In genomic region chr8:54660675-54661074, GRCm38 (mm10) we compare ENCODE assay signal across 10 mouse cellular contexts.
DNase-seq lines count a peak whose midpoint lies in the region; ATAC-seq and TF ChIP-seq lines count a peak whose summit lies in the region.
"Had no signal": no experiment of that assay in that cellular context is flagged by ENCODE, and none has a peak within 500 bp of the region (broad histone marks: within the 10 kb centered on the region; RNA-seq: fewer than 3 reads in every experiment).

No protein-coding gene starts in this region.

- no peaks in the 10 kb centered on the region for H3K36me3 ChIP-seq in embryonic facial prominence, embryonic 11.5 days (replicated peaks; ENCODE audit: control insufficient read depth, insufficient read depth, low read depth, low read length)
- H3K36me3 ChIP-seq in stomach, postnatal 0 days (ENCODE audit: control insufficient read depth, insufficient read depth, low read length), result no peaks in the 10 kb centered on the region
- H3K36me3 ChIP-seq: embryonic facial prominence, embryonic 15.5 days had no signal

- no peaks in the 10 kb centered on the region for H3K27me3 ChIP-seq in embryonic facial prominence, embryonic 11.5 days (ENCODE audit: control insufficient read depth, insufficient read depth, low read length)
- H3K27me3 ChIP-seq in stomach, postnatal 0 days (ENCODE audit: control insufficient read depth, insufficient read depth, low read length), result no peaks in the 10 kb centered on the region
- H3K27me3 ChIP-seq: embryonic facial prominence, embryonic 15.5 days had no signal

- H3K4me1 ChIP-seq in embryonic facial prominence, embryonic 11.5 days (ENCODE audit: control insufficient read depth, insufficient read depth, low read length), result no peaks in the 10 kb centered on the region
- no peaks in the 10 kb centered on the region for H3K4me1 ChIP-seq in stomach, postnatal 0 days (replicated peaks; ENCODE audit: control insufficient read depth, insufficient read depth)
- H3K4me1 ChIP-seq: embryonic facial prominence, embryonic 15.5 days had no signal

- TF ChIP-seq CTCF in stomach, postnatal 0 days (IDR thresholded peaks at IDR 0.05; ENCODE audit: low read depth), result peak; percentile 83

- ATAC-seq in embryonic facial prominence, embryonic 11.5 days (replicated peaks; ENCODE audit: insufficient number of reproducible peaks, low FRiP score, low TSS enrichment, low read depth), result no peak
- peak; percentile 89 to 96 for ATAC-seq in hematopoietic stem cell, adult 5-6 weeks (replicated peaks in 1 of 2; ENCODE audit: insufficient read depth in 1 of 2, low FRiP score in 2 of 2, low TSS enrichment in 1 of 2, low read depth in 1 of 2, poor library complexity in 2 of 2, severe bottlenecking in 2 of 2)
- peak; percentile 47; the same call in 1 of the 2 replicates for ATAC-seq in megakaryocyte, adult 5-6 weeks (ENCODE audit: poor library complexity, severe bottlenecking)
- no peak for ATAC-seq in stomach, postnatal 0 days (ENCODE audit: low FRiP score, low TSS enrichment)

- no peak overlapping the region for H3K27ac ChIP-seq in embryonic facial prominence, embryonic 11.5 days (replicated peaks; ENCODE audit: low read depth, low read length)
- no peak overlapping the region for H3K27ac ChIP-seq in stomach, postnatal 0 days (replicated peaks)
- H3K27ac ChIP-seq: embryonic facial prominence, embryonic 15.5 days had no signal

- no peaks in the 10 kb centered on the region for H3K9me3 ChIP-seq in embryonic facial prominence, embryonic 11.5 days (replicated peaks; ENCODE audit: control insufficient read depth, low read length)
- no peaks in the 10 kb centered on the region for H3K9me3 ChIP-seq in stomach, postnatal 0 days (ENCODE audit: control insufficient read depth, low read length)
- H3K9me3 ChIP-seq: embryonic facial prominence, embryonic 15.5 days had no signal

- H3K4me3 ChIP-seq in embryonic facial prominence, embryonic 11.5 days (ENCODE audit: low read depth, low read length), result no peak overlapping the region
- no peak overlapping the region for H3K4me3 ChIP-seq in stomach, postnatal 0 days (ENCODE audit: low read depth, low read length)
- H3K4me3 ChIP-seq: embryonic facial prominence, embryonic 15.5 days; myocyte had no signal

- peak; percentile 9 to 19 for DNase-seq in spleen, postnatal 36 days (ENCODE audit: low spot score in 2 of 2)
- no peak for DNase-seq in spleen, adult 12 weeks (ENCODE audit: low spot score)
- DNase-seq in adrenal gland, postnatal 25 days, result peak; percentile 26
- peak; percentile 69 for DNase-seq in embryonic facial prominence, embryonic 11.5 days (ENCODE audit: low spot score)
- DNase-seq in layer of hippocampus, postnatal 10 days (ENCODE audit: low spot score in 2 of 2), result peak; percentile 60 to 63
- peak; percentile 22 for DNase-seq in stomach, postnatal 0 days (ENCODE audit: low spot score)

- no peak for TF ChIP-seq EP300 in stomach, postnatal 0 days (optimal IDR thresholded peaks at IDR 0.05)

- WGBS in embryonic facial prominence, embryonic 11.5 days, result 31% methylated on average over 5 of the region's 5 CpGs
- WGBS in stomach, postnatal 0 days, result 30% methylated on average over 5 of the region's 5 CpGs

- H3K9ac ChIP-seq in embryonic facial prominence, embryonic 11.5 days (replicated peaks; ENCODE audit: low read length), result no peak overlapping the region
- H3K9ac ChIP-seq in stomach, postnatal 0 days (ENCODE audit: low read length), result no peak overlapping the region
- H3K9ac ChIP-seq: embryonic facial prominence, embryonic 15.5 days had no signal

- no peak overlapping the region for H3K4me2 ChIP-seq in embryonic facial prominence, embryonic 11.5 days (ENCODE audit: low read depth, low read length)
- no peak overlapping the region for H3K4me2 ChIP-seq in stomach, postnatal 0 days (replicated peaks; ENCODE audit: low read depth)
- H3K4me2 ChIP-seq: embryonic facial prominence, embryonic 15.5 days had no signal

Comparison
In these comparisons a context has a peak if more than half of its experiments do, and no peak if none do; other contexts are left out.
1. ATAC-seq: peak in hematopoietic stem cell, adult 5-6 weeks (2 of 2) and megakaryocyte, adult 5-6 weeks (single experiment); none in embryonic facial prominence, embryonic 11.5 days (single experiment) and stomach, postnatal 0 days (single experiment).